Mouse (Mus musculus): ENCODE measurements around the gene Lgr6. TPM values are rescaled to one million over a fixed set of nuclear protein-coding genes. Genes with fewer than 3 reads are reported as not detected.

Gene Lgr6
- polyA plus RNA-seq, 1 experiment from 2014 or later = 0.52 TPM

DNA sequence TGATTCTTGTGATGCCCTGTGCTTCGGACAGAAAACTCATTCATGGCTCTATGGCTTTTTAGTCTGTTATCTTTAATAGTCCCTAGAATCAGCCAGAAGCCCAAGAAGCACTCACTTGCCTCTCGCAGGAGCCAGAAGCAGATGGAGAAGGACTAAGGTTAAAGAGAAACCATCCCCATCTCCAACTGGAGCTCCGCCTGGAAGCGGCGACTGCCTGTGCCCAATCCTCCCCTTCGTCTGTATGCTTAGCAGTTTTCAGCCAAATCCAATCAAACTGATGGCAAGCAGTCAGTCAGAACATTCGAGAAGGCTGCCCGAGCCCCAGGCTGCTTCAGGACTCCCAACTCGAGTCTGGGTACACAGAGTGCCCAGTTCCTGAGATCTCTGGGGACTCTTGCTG is 92.6 kb downstream of the Lgr6 start:
- no peak overlapping the region for H3K9ac ChIP-seq (ENCODE audit: low read length)
- no peak overlapping the region for H3K4me2 ChIP-seq (ENCODE audit: low read depth)
- no peak for DNase-seq (ENCODE audit: low spot score)
- no peak overlapping the region for H3K27ac ChIP-seq (ENCODE audit: low read depth, low read length)
- H3K9me3 ChIP-seq (ENCODE audit: control insufficient read depth, low read length) = no peaks in the 10 kb centered on the region
- no peaks in the 10 kb centered on the region for H3K36me3 ChIP-seq (ENCODE audit: control insufficient read depth, insufficient read depth, low read length)
- 0 out of 2 replicates have a peak, but pooled peaks cover 3% of the 10 kb centered on the region for H3K27me3 ChIP-seq (ENCODE audit: control insufficient read depth, insufficient read depth, low read length)
- peaks cover 5% of the 10 kb centered on the region; the same call in 1 of the 2 replicates for H3K4me1 ChIP-seq (ENCODE audit: control insufficient read depth, insufficient read depth, low read length)
- ATAC-seq (ENCODE audit: insufficient read depth, low FRiP score, low TSS enrichment) = no peak
- 85% methylated on average over 9 of the region's 9 CpGs for WGBS
- H3K4me3 ChIP-seq (ENCODE audit: low read depth, low read length) = no peak overlapping the region

- WGBS = 92% methylated on average over 5 of the region's 5 CpGs
- ATAC-seq (ENCODE audit: insufficient read depth, low FRiP score, low TSS enrichment) = no peak
- Histone ChIP-seq H3K4me1 (ENCODE audit: control insufficient read depth, insufficient read depth, low read length) (peaks cover 5% of the 10 kb centered on the region; the same call in 1 of the 2 replicates), H3K27ac (ENCODE audit: low read depth, low read length) (no peak overlapping the region), H3K9me3 (ENCODE audit: control insufficient read depth, low read length) (no peaks in the 10 kb centered on the region), H3K4me2 (ENCODE audit: low read depth) (no peak overlapping the region), H3K9ac (ENCODE audit: low read length) (no peak overlapping the region), H3K4me3 (ENCODE audit: low read depth, low read length) (no peak overlapping the region), H3K27me3 (ENCODE audit: control insufficient read depth, insufficient read depth, low read length) (0 out of 2 replicates have a peak, but pooled peaks cover 3% of the 10 kb centered on the region), H3K36me3 (ENCODE audit: control insufficient read depth, insufficient read depth, low read length) (no peaks in the 10 kb centered on the region)
- no peak for DNase-seq (ENCODE audit: low spot score)
These were observed 93.2 kb downstream of the Lgr6 start for GRCm38 (mm10) chr1:135011912-135012311.

GRCm38 (mm10) chr1:135009833-135010232 is 95.2 kb downstream of the Lgr6 start:
- Histone ChIP-seq H3K9me3 (ENCODE audit: control insufficient read depth, low read length) (no peaks in the 10 kb centered on the region), H3K27me3 (ENCODE audit: control insufficient read depth, insufficient read depth, low read length) (0 out of 2 replicates have a peak, but pooled peaks cover 3% of the 10 kb centered on the region), H3K9ac (ENCODE audit: low read length) (no peak overlapping the region), H3K4me3 (ENCODE audit: low read depth, low read length) (no peak overlapping the region), H3K27ac (ENCODE audit: low read depth, low read length) (no peak overlapping the region), H3K36me3 (ENCODE audit: control insufficient read depth, insufficient read depth, low read length) (no peaks in the 10 kb centered on the region), H3K4me2 (ENCODE audit: low read depth) (no peak overlapping the region), H3K4me1 (ENCODE audit: control insufficient read depth, insufficient read depth, low read length) (0 out of 2 replicates have a peak, but pooled peaks cover under 1% of the 10 kb centered on the region)
- WGBS = 89% methylated on average over 3 of the region's 3 CpGs
- ATAC-seq (ENCODE audit: insufficient read depth, low FRiP score, low TSS enrichment) (no peak), DNase-seq (ENCODE audit: low spot score) (no peak)

DNA sequence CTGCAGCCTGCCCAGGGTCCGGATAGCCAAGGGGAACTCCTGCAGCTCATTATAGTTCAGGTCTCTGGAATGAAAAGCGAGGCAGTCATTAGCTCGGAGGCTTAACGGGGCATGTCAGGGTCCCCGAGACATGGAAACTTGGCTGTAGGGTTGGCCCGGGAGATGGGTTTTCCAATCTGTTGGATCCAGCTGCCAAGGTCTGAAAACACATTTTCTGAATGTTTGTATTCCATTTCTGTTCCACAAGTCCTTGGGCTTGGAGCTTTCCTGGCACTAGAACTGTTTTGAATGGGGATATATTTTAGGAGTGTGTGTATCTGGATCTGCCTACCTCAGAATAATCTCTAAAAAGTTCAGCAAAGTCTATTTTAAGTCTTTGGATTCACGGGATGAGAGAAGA is 99.4 kb downstream of the Lgr6 start:
- 45% methylated on average over 7 of the region's 7 CpGs for WGBS
- ATAC-seq (ENCODE audit: insufficient read depth, low FRiP score, low TSS enrichment) (no peak), DNase-seq (ENCODE audit: low spot score) (no peak)
- Histone ChIP-seq H3K9ac (ENCODE audit: low read length) (no peak overlapping the region), H3K4me2 (ENCODE audit: low read depth) (no peak overlapping the region), H3K36me3 (ENCODE audit: control insufficient read depth, insufficient read depth, low read length) (no peaks in the 10 kb centered on the region), H3K4me3 (ENCODE audit: low read depth, low read length) (no peak overlapping the region), H3K27me3 (ENCODE audit: control insufficient read depth, insufficient read depth, low read length) (no peaks in the 10 kb centered on the region), H3K27ac (ENCODE audit: low read depth, low read length) (no peak overlapping the region), H3K4me1 (ENCODE audit: control insufficient read depth, insufficient read depth, low read length) (no peaks in the 10 kb centered on the region), H3K9me3 (ENCODE audit: control insufficient read depth, low read length) (no peaks in the 10 kb centered on the region)

- no peak overlapping the region for H3K9ac ChIP-seq (ENCODE audit: low read length)
- ATAC-seq (ENCODE audit: insufficient read depth, low FRiP score, low TSS enrichment) (no peak), DNase-seq (ENCODE audit: low spot score) (no peak)
- no peak overlapping the region for H3K27ac ChIP-seq (ENCODE audit: low read depth, low read length)
- H3K9me3 ChIP-seq (ENCODE audit: control insufficient read depth, low read length) = no peaks in the 10 kb centered on the region
- no peaks in the 10 kb centered on the region for H3K4me1 ChIP-seq (ENCODE audit: control insufficient read depth, insufficient read depth, low read length)
- WGBS = 60% methylated on average over 4 of the region's 4 CpGs
- no peak overlapping the region for H3K4me3 ChIP-seq (ENCODE audit: low read depth, low read length)
- H3K36me3 ChIP-seq (ENCODE audit: control insufficient read depth, insufficient read depth, low read length) = no peaks in the 10 kb centered on the region
- H3K27me3 ChIP-seq (ENCODE audit: control insufficient read depth, insufficient read depth, low read length) = no peaks in the 10 kb centered on the region
- no peak overlapping the region for H3K4me2 ChIP-seq (ENCODE audit: low read depth)
These were observed 101.7 kb downstream of the Lgr6 start for GRCm38 (mm10) chr1:135003346-135003745.

DNA sequence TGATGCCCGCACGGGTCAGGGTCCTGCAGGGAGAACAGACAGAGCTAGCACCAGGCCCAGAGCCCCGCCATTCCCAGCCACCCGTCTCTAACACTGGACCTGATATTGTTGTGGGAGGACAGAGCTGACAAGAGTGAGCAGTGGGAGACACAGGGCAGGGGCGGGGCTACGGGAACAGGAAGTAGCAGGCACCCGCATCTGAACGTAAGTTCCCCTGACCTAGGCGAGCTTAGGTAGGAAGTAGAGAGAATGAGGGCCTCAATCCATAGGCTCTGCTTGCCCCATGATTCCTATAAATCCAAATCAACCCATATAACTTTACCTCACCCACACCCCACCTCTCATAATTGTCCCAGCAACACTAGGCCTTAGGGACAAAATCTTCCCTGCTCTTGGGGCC is 104.5 kb downstream of the Lgr6 start:
- ATAC-seq (ENCODE audit: insufficient read depth, low FRiP score, low TSS enrichment) (no peak), DNase-seq (ENCODE audit: low spot score) (no peak)
- Histone ChIP-seq H3K27me3 (ENCODE audit: control insufficient read depth, insufficient read depth, low read length) (no peaks in the 10 kb centered on the region), H3K4me3 (ENCODE audit: low read depth, low read length) (no peak overlapping the region), H3K36me3 (ENCODE audit: control insufficient read depth, insufficient read depth, low read length) (no peaks in the 10 kb centered on the region), H3K27ac (ENCODE audit: low read depth, low read length) (no peak overlapping the region), H3K9ac (ENCODE audit: low read length) (no peak overlapping the region), H3K4me2 (ENCODE audit: low read depth) (no peak overlapping the region), H3K9me3 (ENCODE audit: control insufficient read depth, low read length) (no peaks in the 10 kb centered on the region), H3K4me1 (ENCODE audit: control insufficient read depth, insufficient read depth, low read length) (no peaks in the 10 kb centered on the region)
- 86% methylated on average over 9 of the region's 9 CpGs for WGBS

GRCm38 (mm10) chr1:134998231-134998630 is 106.8 kb downstream of the Lgr6 start:
- Histone ChIP-seq H3K27ac (ENCODE audit: low read depth, low read length) (no peak overlapping the region), H3K9ac (ENCODE audit: low read length) (no peak overlapping the region), H3K4me2 (ENCODE audit: low read depth) (no peak overlapping the region), H3K9me3 (ENCODE audit: control insufficient read depth, low read length) (no peaks in the 10 kb centered on the region), H3K4me1 (ENCODE audit: control insufficient read depth, insufficient read depth, low read length) (no peaks in the 10 kb centered on the region), H3K27me3 (ENCODE audit: control insufficient read depth, insufficient read depth, low read length) (no peaks in the 10 kb centered on the region), H3K4me3 (ENCODE audit: low read depth, low read length) (no peak overlapping the region), H3K36me3 (ENCODE audit: control insufficient read depth, insufficient read depth, low read length) (no peaks in the 10 kb centered on the region)
- WGBS = 83% methylated on average over 8 of the region's 8 CpGs
- DNase-seq (ENCODE audit: low spot score) = no peak
- no peak for ATAC-seq (ENCODE audit: insufficient read depth, low FRiP score, low TSS enrichment)

DNA sequence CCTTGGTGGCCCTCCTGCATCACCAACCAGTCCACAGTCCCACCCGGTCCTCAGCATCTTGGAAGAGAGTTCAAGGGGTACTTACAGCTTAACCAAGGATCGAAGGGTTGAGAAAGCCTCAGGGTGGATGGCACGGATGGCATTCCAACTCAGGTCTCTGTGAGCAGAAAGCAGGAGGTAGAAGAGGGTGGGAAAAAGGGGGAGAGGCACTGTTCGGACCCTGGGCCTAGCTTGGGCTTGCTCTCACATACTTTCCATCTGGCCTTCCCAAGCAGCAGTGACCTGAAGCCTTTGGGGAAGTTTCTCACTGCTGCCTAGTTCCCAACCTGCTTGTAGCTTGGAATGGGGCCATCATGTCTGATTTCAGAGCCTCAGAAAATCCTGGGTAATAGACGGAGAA is 107.5 kb downstream of the Lgr6 start:
- no peaks in the 10 kb centered on the region for H3K27me3 ChIP-seq (ENCODE audit: control insufficient read depth, insufficient read depth, low read length)
- ATAC-seq (ENCODE audit: insufficient read depth, low FRiP score, low TSS enrichment) (no peak), DNase-seq (ENCODE audit: low spot score) (no peak)
- H3K36me3 ChIP-seq (ENCODE audit: control insufficient read depth, insufficient read depth, low read length) = no peaks in the 10 kb centered on the region
- no peak overlapping the region for H3K27ac ChIP-seq (ENCODE audit: low read depth, low read length)
- H3K9me3 ChIP-seq (ENCODE audit: control insufficient read depth, low read length) = no peaks in the 10 kb centered on the region
- no peak overlapping the region for H3K4me3 ChIP-seq (ENCODE audit: low read depth, low read length)
- H3K4me1 ChIP-seq (ENCODE audit: control insufficient read depth, insufficient read depth, low read length) = no peaks in the 10 kb centered on the region
- H3K4me2 ChIP-seq (ENCODE audit: low read depth) = no peak overlapping the region
- WGBS = 88% methylated on average over 5 of the region's 5 CpGs
- H3K9ac ChIP-seq (ENCODE audit: low read length) = no peak overlapping the region

GRCm38 (mm10) chr1:134996471-134996870 is 108.6 kb downstream of the Lgr6 start:
- Histone ChIP-seq H3K4me1 (ENCODE audit: control insufficient read depth, insufficient read depth, low read length) (no peaks in the 10 kb centered on the region), H3K27ac (ENCODE audit: low read depth, low read length) (no peak overlapping the region), H3K27me3 (ENCODE audit: control insufficient read depth, insufficient read depth, low read length) (no peaks in the 10 kb centered on the region), H3K4me2 (ENCODE audit: low read depth) (no peak overlapping the region), H3K36me3 (ENCODE audit: control insufficient read depth, insufficient read depth, low read length) (no peaks in the 10 kb centered on the region), H3K4me3 (ENCODE audit: low read depth, low read length) (no peak overlapping the region), H3K9ac (ENCODE audit: low read length) (no peak overlapping the region), H3K9me3 (ENCODE audit: control insufficient read depth, low read length) (no peaks in the 10 kb centered on the region)
- ATAC-seq (ENCODE audit: insufficient read depth, low FRiP score, low TSS enrichment) = no peak
- WGBS = 89% methylated on average over 7 of the region's 7 CpGs
- no peak for DNase-seq (ENCODE audit: low spot score)
